Mouse (Mus musculus): ENCODE results near the gene Wnk2.

GRCm38 (mm10) chr13:49112652-49113051 lies 35.2 kb downstream of the Wnk2 start:
- no peak for TF ChIP-seq CTCF (IDR thresholded peaks at IDR 0.05)
- TF ChIP-seq POLR2A (IDR thresholded peaks at IDR 0.05; ENCODE audit: insufficient read depth, low read depth, low read length), result no peak
